Mouse (Mus musculus): ENCODE data around the gene Cdc42ep4. TPM values are rescaled to one million over a fixed set of nuclear protein-coding genes. Genes with fewer than 3 reads are reported as not detected.

The Cdc42ep4 gene
- polyA plus RNA-seq, 1 experiment from 2014 or later, result 30.2 TPM

DNA sequence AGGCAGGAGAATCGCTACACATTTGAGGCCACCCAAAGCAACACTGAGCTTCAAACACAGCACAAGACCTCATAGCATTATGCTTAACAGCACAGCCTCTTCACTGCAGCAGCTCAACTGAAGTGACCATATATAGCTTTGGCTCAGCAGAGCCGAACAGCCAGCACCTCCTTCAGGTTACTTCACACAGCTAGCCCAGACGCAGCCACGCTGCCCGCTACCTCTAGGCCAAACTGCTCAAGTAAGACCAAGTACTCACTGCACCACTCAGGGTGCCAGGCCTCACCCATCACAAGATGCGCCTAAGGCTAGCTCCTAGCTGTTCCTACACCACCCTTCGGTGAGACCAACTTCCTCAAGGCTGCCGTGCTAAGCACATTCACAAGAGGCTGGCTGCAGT lies 73.3 kb downstream of the Cdc42ep4 start:
- H3K27me3 ChIP-seq (replicated peaks; ENCODE audit: control insufficient read depth, insufficient read depth, low read length), result no peaks in the 10 kb centered on the region
- H3K4me3 ChIP-seq (ENCODE audit: low read depth, low read length), result no peak overlapping the region
- peaks cover 7% of the 10 kb centered on the region; the same call in 1 of the 2 replicates for H3K4me1 ChIP-seq (replicated peaks; ENCODE audit: control insufficient read depth, insufficient read depth, low read length)
- 78% methylated on average over 8 of the region's 8 CpGs for WGBS
- ATAC-seq, result no peak
- TF ChIP-seq CTCF (IDR thresholded peaks at IDR 0.05; ENCODE audit: low read depth), result peak; percentile 31
- no peak overlapping the region for H3K4me2 ChIP-seq (replicated peaks; ENCODE audit: low read depth)
- H3K27ac ChIP-seq (ENCODE audit: low read depth, low read length), result no peak overlapping the region
- peaks cover 32% of the 10 kb centered on the region for H3K36me3 ChIP-seq (ENCODE audit: control insufficient read depth, insufficient read depth)
- no peak overlapping the region for H3K9ac ChIP-seq (ENCODE audit: low read depth, low read length)
- no peaks in the 10 kb centered on the region for H3K9me3 ChIP-seq (ENCODE audit: control insufficient read depth)

DNA sequence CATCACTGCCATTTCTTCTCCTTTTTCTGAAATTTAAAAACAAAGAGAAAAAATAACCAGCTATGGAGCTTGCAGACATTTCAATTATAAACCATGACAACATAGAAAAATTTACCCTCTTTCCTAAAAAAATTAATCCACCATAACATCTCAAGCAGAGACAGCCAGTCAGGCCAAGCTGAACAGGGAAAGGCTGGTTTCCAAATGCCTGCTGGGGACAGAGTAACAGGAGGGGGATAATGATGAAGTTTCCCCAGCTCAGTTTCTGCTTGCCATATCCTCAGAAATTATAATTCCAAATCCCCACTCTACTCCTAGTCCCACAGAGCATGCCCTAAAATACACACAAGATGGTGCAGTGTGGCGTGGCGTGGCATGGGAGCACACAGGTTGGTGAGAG lies 74.3 kb downstream of the Cdc42ep4 start:
- H3K9me3 ChIP-seq (ENCODE audit: control insufficient read depth), result no peaks in the 10 kb centered on the region
- no peak overlapping the region for H3K27ac ChIP-seq (ENCODE audit: low read depth, low read length)
- TF ChIP-seq CTCF (IDR thresholded peaks at IDR 0.05; ENCODE audit: low read depth), result no peak
- no peak overlapping the region for H3K4me3 ChIP-seq (ENCODE audit: low read depth, low read length)
- H3K36me3 ChIP-seq (ENCODE audit: control insufficient read depth, insufficient read depth), result peaks cover 38% of the 10 kb centered on the region
- ATAC-seq, result no peak
- WGBS, result 98% methylated on average over 2 of the region's 2 CpGs
- H3K27me3 ChIP-seq (replicated peaks; ENCODE audit: control insufficient read depth, insufficient read depth, low read length), result no peaks in the 10 kb centered on the region
- H3K9ac ChIP-seq (ENCODE audit: low read depth, low read length), result no peak overlapping the region
- peaks cover 4% of the 10 kb centered on the region; the same call in 1 of the 2 replicates for H3K4me1 ChIP-seq (replicated peaks; ENCODE audit: control insufficient read depth, insufficient read depth, low read length)
- H3K4me2 ChIP-seq (replicated peaks; ENCODE audit: low read depth), result no peak overlapping the region

Other genes with a start within 250 kb of the Cdc42ep4 start
- gene Sstr2, start 132.5 kb downstream of the Cdc42ep4 start, polyA plus RNA-seq (2015; fragmentation: Nextera tagmentation; extraction: Ambion mirVana), result 0.99 and 1.0 TPM in 2 replicates
- 19.6 and 20.9 TPM in 2 replicates for gene Cog1, start 102.7 kb downstream of the Cdc42ep4 start, polyA plus RNA-seq (2015; fragmentation: Nextera tagmentation; extraction: Ambion mirVana)
- 50.7 and 54.7 TPM in 2 replicates for gene Slc39a11, start 101.8 kb downstream of the Cdc42ep4 start, polyA plus RNA-seq (2015; fragmentation: Nextera tagmentation; extraction: Ambion mirVana)
- 40.0 and 41.9 TPM in 2 replicates for gene Fam104a, start 67.7 kb downstream of the Cdc42ep4 start, polyA plus RNA-seq (2015; fragmentation: Nextera tagmentation; extraction: Ambion mirVana)
- 9.0 and 9.6 TPM in 2 replicates for gene D11Wsu47e, start 67.5 kb downstream of the Cdc42ep4 start, polyA plus RNA-seq (2015; fragmentation: Nextera tagmentation; extraction: Ambion mirVana)
- gene Cpsf4l, start 41.9 kb downstream of the Cdc42ep4 start, polyA plus RNA-seq (2015; fragmentation: Nextera tagmentation; extraction: Ambion mirVana), result not detected in 2 replicates

Data from intestine, postnatal 0 days (tissue).